Mouse (Mus musculus) lung, adult 2 months (tissue): ENCODE measurements around the gene Sgta. TPM values are rescaled to one million over a fixed set of nuclear protein-coding genes. Genes with fewer than 3 reads are reported as not detected.

Experiments used
- DNase-seq: peaks from one replicate; pipeline ENCODE4 v3.0.0; 2022
- H3K4me1 ChIP-seq: fragments of 200-500 bp; 2 replicates; pipeline ENCODE4 v1.6.1; 2011; ENCODE audit warnings: low read length; ENCODE audit not compliant: control insufficient read depth, insufficient read depth
- H3K4me3 ChIP-seq: fragments of 200-500 bp; replicated peaks from 2 replicates; pipeline ENCODE3; 2011; ENCODE audit warnings: low read depth, mild to moderate bottlenecking, control low read depth, low read length; ENCODE audit errors: extremely low read depth
- CTCF ChIP-seq: fragments of 200-500 bp; IDR thresholded peaks from 2 replicates; pipeline ENCODE4 v1.5.1; 2011; ENCODE audit warnings: mild to moderate bottlenecking, low read length, control low read depth; ENCODE audit not compliant: insufficient read depth
- POLR2A ChIP-seq: fragments of 200-500 bp; IDR thresholded peaks from 2 replicates; pipeline ENCODE4 v1.6.1; 2011; ENCODE audit warnings: low read depth, mild to moderate bottlenecking, control low read depth, low read length, borderline replicate concordance; ENCODE audit errors: extremely low read depth
- WGBS: fragments of 180-500 bp; shearing (Covaris S2); methylation state at CpG from one replicate; pipeline ENCODE4 v1.1.7; 2018; 5-methylcytosine and 5-hydroxymethylcytosine counted together
- polyA plus RNA-seq: library from polyadenylated mRNA; depleted of rRNA; stranded (reverse); fragments of >200 nt; gene quantifications from 2 replicates; pipeline ENCODE4 v1.2.3, GENCODE M21; 2012; rRNA removed

Sgta gene
- polyA plus RNA-seq, 1 experiment, result 183 TPM

DNA sequence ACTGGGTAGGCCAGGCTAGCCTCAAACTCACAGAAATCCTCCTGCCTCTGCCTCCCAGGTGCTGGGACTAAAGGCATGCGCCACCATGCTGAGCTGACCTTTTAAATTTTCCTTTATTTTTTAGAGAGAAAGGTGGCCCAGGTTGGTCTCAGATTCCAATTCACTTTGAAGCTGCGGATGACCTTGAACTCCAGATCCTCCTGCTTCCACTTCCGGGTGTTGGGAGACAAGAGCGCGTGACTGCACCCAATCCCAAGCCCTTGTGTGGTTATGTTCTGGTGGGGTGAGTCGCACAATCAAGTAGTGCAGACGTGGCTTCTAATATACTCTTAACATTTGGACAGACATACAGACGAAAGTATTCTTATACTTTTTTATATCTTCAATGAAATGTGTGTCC lies 63.5 kb downstream of the Sgta start:
- no peak for TF ChIP-seq POLR2A
- no peak for TF ChIP-seq CTCF
- Histone ChIP-seq H3K4me1 (no peaks in the 10 kb centered on the region), H3K4me3 (no peak overlapping the region)
- no peak for DNase-seq
- 93% methylated on average over 8 of the region's 8 CpGs for WGBS

DNA sequence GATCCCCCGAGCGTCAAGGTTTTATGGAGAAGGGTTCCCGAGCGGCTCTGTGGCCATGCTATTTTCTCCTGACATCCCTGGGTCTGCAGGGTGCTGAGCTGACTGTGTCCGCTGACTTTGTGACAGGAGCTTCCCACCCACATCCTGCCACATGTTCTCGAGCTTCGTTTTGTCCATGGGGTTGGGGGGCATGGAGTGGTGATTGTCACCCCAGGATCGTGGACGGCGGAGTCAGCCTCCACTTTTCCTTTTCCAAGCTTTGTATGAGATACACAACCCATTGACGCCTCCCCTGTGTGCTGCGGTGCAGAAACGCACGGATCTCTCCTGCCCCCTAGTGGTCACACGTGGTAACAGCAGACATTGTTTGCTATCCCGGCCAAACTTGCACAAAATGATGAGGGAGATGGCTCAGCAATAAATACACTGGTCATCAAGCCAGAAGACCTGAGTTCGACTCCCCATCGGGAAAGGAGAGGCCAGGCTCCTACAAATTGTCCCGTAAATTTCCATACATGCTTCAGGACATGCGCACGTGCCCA lies 64.8 kb downstream of the Sgta start:
- DNase-seq, result peak; percentile 83
- WGBS, result 9% methylated on average over 21 of the region's 21 CpGs
- TF ChIP-seq CTCF (peak; percentile 99), POLR2A (no peak)
- no peaks in the 10 kb centered on the region for H3K4me1 ChIP-seq
- H3K4me3 ChIP-seq, result no peak overlapping the region

DNA sequence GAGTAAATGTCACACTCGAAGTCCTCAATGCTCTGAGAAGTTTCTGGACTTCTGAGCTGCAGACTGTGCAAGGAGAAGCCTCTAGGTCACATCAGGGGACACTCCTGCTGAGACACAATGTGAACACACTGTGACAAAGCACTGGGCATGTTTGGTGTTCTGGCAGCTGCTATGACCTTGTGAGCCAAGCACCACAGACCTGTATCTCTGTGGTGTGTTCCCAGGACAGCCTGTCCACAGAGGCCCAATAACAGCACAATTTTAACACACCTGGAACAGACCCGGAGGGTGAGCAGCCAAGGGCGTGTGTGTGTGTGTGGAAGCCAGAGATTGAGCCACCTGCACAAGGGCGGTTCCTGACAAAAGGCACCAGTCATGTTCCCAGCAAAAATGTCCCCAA lies 65.4 kb downstream of the Sgta start:
- Histone ChIP-seq H3K4me1 (no peaks in the 10 kb centered on the region), H3K4me3 (no peak overlapping the region)
- 53% methylated on average over 4 of the region's 4 CpGs for WGBS
- no peak for DNase-seq
- no peak for TF ChIP-seq POLR2A

Other genes with a start within 250 kb of the Sgta start
- 7.7 TPM in 1 of 2 replicates, not detected in the other for gene Jsrp1, start 246.7 kb downstream of the Sgta start, polyA plus RNA-seq
- 804 and 834 TPM in 2 replicates for gene Oaz1, start 233.5 kb downstream of the Sgta start, polyA plus RNA-seq
- gene Lingo3, start 216.1 kb downstream of the Sgta start, polyA plus RNA-seq, result 0.10 and 0.31 TPM in 2 replicates
- 78.5 and 79.1 TPM in 2 replicates for gene Lsm7, start 205.0 kb downstream of the Sgta start, polyA plus RNA-seq
- 91.7 and 93.9 TPM in 2 replicates for gene Sppl2b, start 204.9 kb downstream of the Sgta start, polyA plus RNA-seq
- 0.06 and 0.07 TPM in 2 replicates for gene Tmprss9, start 188.3 kb downstream of the Sgta start, polyA plus RNA-seq
- gene Timm13, start 159.2 kb downstream of the Sgta start, polyA plus RNA-seq, result 157 and 196 TPM in 2 replicates
- gene Lmnb2, start 141.9 kb downstream of the Sgta start, polyA plus RNA-seq, result 9.4 and 11.3 TPM in 2 replicates
- gene Gadd45b, start 130.1 kb downstream of the Sgta start, polyA plus RNA-seq, result 103 and 120 TPM in 2 replicates
- gene Gng7, start 45.2 kb downstream of the Sgta start, polyA plus RNA-seq, result 2.6 and 3.0 TPM in 2 replicates
- 0.03 TPM in 1 of 2 replicates, not detected in the other for gene Diras1, start 34.5 kb downstream of the Sgta start, polyA plus RNA-seq
- 44.2 and 46.9 TPM in 2 replicates for gene Slc39a3, start 22.8 kb downstream of the Sgta start, polyA plus RNA-seq
- 31.7 and 59.6 TPM in 2 replicates for gene Thop1, start 9.9 kb upstream of the Sgta start, polyA plus RNA-seq
- gene Creb3l3, start 38.7 kb upstream of the Sgta start, polyA plus RNA-seq, result 0.15 and 0.47 TPM in 2 replicates
- 147 and 176 TPM in 2 replicates for gene Map2k2, start 45.7 kb upstream of the Sgta start, polyA plus RNA-seq
- gene Zbtb7a, start 75.0 kb upstream of the Sgta start, polyA plus RNA-seq, result 66.7 and 83.6 TPM in 2 replicates
- 33.0 and 40.0 TPM in 2 replicates for gene Pias4, start 107.7 kb upstream of the Sgta start, polyA plus RNA-seq
- 1,377 and 1,420 TPM in 2 replicates for gene Eef2, start 116.5 kb upstream of the Sgta start, polyA plus RNA-seq
- 70.4 and 73.5 TPM in 2 replicates for gene Dapk3, start 122.8 kb upstream of the Sgta start, polyA plus RNA-seq
- not detected in 2 replicates for gene 4930442H23Rik, start 123.7 kb upstream of the Sgta start, polyA plus RNA-seq
- 0.28 and 0.59 TPM in 2 replicates for gene Nmrk2, start 141.9 kb upstream of the Sgta start, polyA plus RNA-seq
- gene Atcay, start 170.7 kb upstream of the Sgta start, polyA plus RNA-seq, result 0.08 and 0.20 TPM in 2 replicates
- gene Zfr2, start 173.0 kb upstream of the Sgta start, polyA plus RNA-seq, result 8.9 and 10.0 TPM in 2 replicates
- 2.7 and 3.3 TPM in 2 replicates for gene Matk, start 192.8 kb upstream of the Sgta start, polyA plus RNA-seq
- gene Mrpl54, start 206.8 kb upstream of the Sgta start, polyA plus RNA-seq, result 60.1 and 87.9 TPM in 2 replicates
- 86.4 and 104 TPM in 2 replicates for gene Apba3, start 206.8 kb upstream of the Sgta start, polyA plus RNA-seq
- gene Tjp3, start 231.4 kb upstream of the Sgta start, polyA plus RNA-seq, result 27.6 and 27.7 TPM in 2 replicates
- gene Pip5k1c, start 232.8 kb upstream of the Sgta start, polyA plus RNA-seq, result 103 and 104 TPM in 2 replicates